Mouse (Mus musculus): ENCODE measurements around the gene En2. TPM values are rescaled to one million over a fixed set of nuclear protein-coding genes. Genes with fewer than 3 reads are reported as not detected.

The En2 gene
- polyA plus RNA-seq, 1 experiment: not detected

GRCm38 (mm10) chr5:28159891-28160470 is 5.5 kb upstream of the En2 start:
- no peak for DNase-seq (ENCODE audit: low read depth)

GRCm38 (mm10) chr5:28161383-28161937 is 4.0 kb upstream of the En2 start:
- no peak for DNase-seq (ENCODE audit: low read depth)

- no peak for DNase-seq (ENCODE audit: low read depth)
Measured at GRCm38 (mm10) chr5:28161938-28162402, 3.5 kb upstream of the En2 start.

- no peak for DNase-seq (ENCODE audit: low read depth)
Measured at GRCm38 (mm10) chr5:28163926-28164325, 1.6 kb upstream of the En2 start.

- no peak for DNase-seq (ENCODE audit: low read depth)
Measured at GRCm38 (mm10) chr5:28166256-28167231, 1.1 kb downstream of the En2 start.

- DNase-seq (ENCODE audit: low read depth): no peak
Measured at GRCm38 (mm10) chr5:28167611-28168252, 2.2 kb downstream of the En2 start.

- DNase-seq (ENCODE audit: low read depth): no peak
Measured at GRCm38 (mm10) chr5:28168253-28169165, 3.0 kb downstream of the En2 start.

GRCm38 (mm10) chr5:28169166-28169801 is 3.8 kb downstream of the En2 start:
- DNase-seq (ENCODE audit: low read depth): no peak

GRCm38 (mm10) chr5:28170081-28170480 is 4.6 kb downstream of the En2 start:
- no peak for DNase-seq (ENCODE audit: low read depth)

- no peak for DNase-seq (ENCODE audit: low read depth)
Measured at GRCm38 (mm10) chr5:28170892-28171291, 5.4 kb downstream of the En2 start.

- no peak for DNase-seq (ENCODE audit: low read depth)
Measured at GRCm38 (mm10) chr5:28171667-28172066, 6.2 kb downstream of the En2 start.

- DNase-seq (ENCODE audit: low read depth): no peak
Measured at GRCm38 (mm10) chr5:28172261-28172920, 6.9 kb downstream of the En2 start.

- no peak for DNase-seq (ENCODE audit: low read depth)
Measured at GRCm38 (mm10) chr5:28172921-28173670, 7.6 kb downstream of the En2 start.

GRCm38 (mm10) chr5:28173674-28174073 is 8.2 kb downstream of the En2 start:
- DNase-seq (ENCODE audit: low read depth): no peak

- no peak for DNase-seq (ENCODE audit: low read depth)
Measured at GRCm38 (mm10) chr5:28174086-28174485, 8.6 kb downstream of the En2 start.

- DNase-seq (ENCODE audit: low read depth): no peak
Measured at GRCm38 (mm10) chr5:28174876-28175569, 9.5 kb downstream of the En2 start.

GRCm38 (mm10) chr5:28175570-28175919 is 10.1 kb downstream of the En2 start:
- no peak for DNase-seq (ENCODE audit: low read depth)

- no peak for DNase-seq (ENCODE audit: low read depth)
Measured at GRCm38 (mm10) chr5:28176023-28176422, 10.5 kb downstream of the En2 start.

- no peak for DNase-seq (ENCODE audit: low read depth)
Measured at GRCm38 (mm10) chr5:28176585-28176984, 11.1 kb downstream of the En2 start.

All from gonadal fat pad, adult 2 months (tissue).